Mouse (Mus musculus): ENCODE results near the gene Rbfox1. TPM values are rescaled to one million over a fixed set of nuclear protein-coding genes. Genes with fewer than 3 reads are reported as not detected.

Gene Rbfox1
- polyA plus RNA-seq, 1 experiment from 2014 or later = 4.7 TPM

DNA sequence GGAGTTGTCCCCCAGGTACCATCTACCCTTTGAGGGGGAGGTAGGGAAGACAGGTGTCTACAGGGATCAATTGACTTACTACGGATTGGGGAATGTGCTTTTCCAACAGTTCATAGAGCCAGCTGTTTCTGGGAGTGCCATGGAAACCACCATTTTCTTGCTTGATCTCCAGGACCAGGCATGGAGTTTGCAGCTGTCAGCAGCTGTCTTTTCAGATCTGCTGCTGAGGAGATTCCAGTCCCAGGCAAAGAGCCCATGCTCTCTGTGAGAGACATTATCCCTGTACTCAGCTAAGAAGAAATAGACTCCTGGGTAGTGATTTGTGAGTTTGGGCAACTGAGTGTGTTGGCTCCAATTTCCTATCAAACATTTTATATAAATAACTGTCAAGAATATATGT, 1204.3 kb downstream of the Rbfox1 start:
- no peak overlapping the region for H3K4me3 ChIP-seq (ENCODE audit: control insufficient read depth in 1 of 2, insufficient read depth in 1 of 2, low read depth in 1 of 2, low read length in 2 of 2)
- H3K9ac ChIP-seq (ENCODE audit: low read length) = no peak overlapping the region
- 79% methylated on average over 1 of the region's 1 CpGs for WGBS
- no peaks in the 10 kb centered on the region; a peak in 1 of 4 replicates for H3K4me1 ChIP-seq (ENCODE audit: control insufficient read depth in 2 of 2, insufficient read depth in 2 of 2, low read length in 2 of 2)
- H3K27ac ChIP-seq (replicated peaks in 1 of 2; ENCODE audit: control insufficient read depth in 1 of 2, insufficient read depth in 1 of 2, low read depth in 2 of 2, low read length in 2 of 2) = no peak overlapping the region
- no peaks in the 10 kb centered on the region for H3K27me3 ChIP-seq (ENCODE audit: control insufficient read depth, insufficient read depth, low read length)
- no peak overlapping the region for H3K4me2 ChIP-seq (ENCODE audit: low read length)
- H3K9me3 ChIP-seq (ENCODE audit: control insufficient read depth, low read length) = no peaks in the 10 kb centered on the region
- no peaks in the 10 kb centered on the region for H3K36me3 ChIP-seq (ENCODE audit: control insufficient read depth, insufficient read depth, low read length)
- ATAC-seq (ENCODE audit: insufficient number of reproducible peaks, insufficient read depth, low FRiP score, low read depth) = no peak

DNA sequence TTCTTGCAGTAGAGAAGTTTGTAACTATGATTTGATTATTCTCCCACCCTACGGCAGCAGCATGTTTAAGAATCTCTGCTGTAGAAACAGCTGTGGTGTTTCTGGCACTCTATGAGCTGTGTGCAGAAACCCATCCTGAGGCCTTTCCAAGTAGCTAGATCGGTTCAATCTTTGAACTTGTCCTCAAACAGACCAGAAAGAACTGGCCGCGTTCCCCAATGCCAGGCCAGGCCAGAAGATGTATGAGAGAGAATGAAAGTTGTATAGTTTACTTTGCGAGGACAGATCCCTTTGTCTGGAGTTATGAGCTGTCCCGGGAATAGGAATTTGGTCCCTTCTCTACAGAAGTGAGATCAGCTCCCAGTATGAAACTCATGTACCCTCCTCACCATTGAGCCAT, 1205.0 kb downstream of the Rbfox1 start:
- no peaks in the 10 kb centered on the region for H3K9me3 ChIP-seq (ENCODE audit: control insufficient read depth, low read length)
- WGBS = 82% methylated on average over 6 of the region's 6 CpGs
- no peak overlapping the region for H3K9ac ChIP-seq (ENCODE audit: low read length)
- H3K4me1 ChIP-seq (ENCODE audit: control insufficient read depth in 2 of 2, insufficient read depth in 2 of 2, low read length in 2 of 2) = no peaks in the 10 kb centered on the region; a peak in 1 of 4 replicates
- ATAC-seq (ENCODE audit: insufficient number of reproducible peaks, insufficient read depth, low FRiP score, low read depth) = no peak
- no peak overlapping the region for H3K4me3 ChIP-seq (ENCODE audit: control insufficient read depth in 1 of 2, insufficient read depth in 1 of 2, low read depth in 1 of 2, low read length in 2 of 2)
- H3K27me3 ChIP-seq (ENCODE audit: control insufficient read depth, insufficient read depth, low read length) = no peaks in the 10 kb centered on the region
- H3K36me3 ChIP-seq (ENCODE audit: control insufficient read depth, insufficient read depth, low read length) = no peaks in the 10 kb centered on the region
- no peak overlapping the region for H3K27ac ChIP-seq (replicated peaks in 1 of 2; ENCODE audit: control insufficient read depth in 1 of 2, insufficient read depth in 1 of 2, low read depth in 2 of 2, low read length in 2 of 2)
- H3K4me2 ChIP-seq (ENCODE audit: low read length) = no peak overlapping the region

DNA sequence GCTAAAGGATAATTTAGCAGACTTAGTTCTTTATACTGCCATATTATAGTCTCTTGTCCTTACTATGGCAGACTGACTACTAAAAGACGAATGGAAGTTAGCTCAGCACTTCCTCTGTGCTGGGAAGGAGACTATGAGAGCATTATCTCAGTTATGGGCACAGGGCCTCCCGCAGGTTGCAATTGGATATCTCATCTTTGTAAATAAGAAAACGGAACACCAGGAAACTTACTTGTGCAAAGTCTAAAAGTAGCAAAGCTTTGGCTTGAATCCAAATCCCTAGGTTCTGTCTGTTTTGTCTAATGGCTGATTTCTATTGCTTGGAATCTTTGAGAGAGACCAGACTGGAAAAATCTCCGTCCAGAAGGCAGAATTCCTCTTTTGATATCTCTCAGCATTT, 1207.7 kb downstream of the Rbfox1 start:
- ATAC-seq (ENCODE audit: insufficient number of reproducible peaks, insufficient read depth, low FRiP score, low read depth) = no peak; the same call in 1 of the 2 replicates
- 30% methylated on average over 4 of the region's 4 CpGs for WGBS
- H3K9ac ChIP-seq (ENCODE audit: low read length) = no peak overlapping the region
- no peaks in the 10 kb centered on the region for H3K36me3 ChIP-seq (ENCODE audit: control insufficient read depth, insufficient read depth, low read length)
- no peaks in the 10 kb centered on the region for H3K9me3 ChIP-seq (ENCODE audit: control insufficient read depth, low read length)
- peak overlapping the region in 1 of 2 experiments; percentile 49; a peak in 1 of 4 replicates for H3K27ac ChIP-seq (replicated peaks in 1 of 2; ENCODE audit: control insufficient read depth in 1 of 2, insufficient read depth in 1 of 2, low read depth in 2 of 2, low read length in 2 of 2)
- H3K27me3 ChIP-seq (ENCODE audit: control insufficient read depth, insufficient read depth, low read length) = no peaks in the 10 kb centered on the region
- H3K4me3 ChIP-seq (ENCODE audit: control insufficient read depth in 1 of 2, insufficient read depth in 1 of 2, low read depth in 1 of 2, low read length in 2 of 2) = no peak overlapping the region
- 0 out of 4 replicates have a peak, but pooled peaks cover 2 to 5% of the 10 kb centered on the region in 2 experiments for H3K4me1 ChIP-seq (ENCODE audit: control insufficient read depth in 2 of 2, insufficient read depth in 2 of 2, low read length in 2 of 2)
- H3K4me2 ChIP-seq (ENCODE audit: low read length) = no peak overlapping the region

DNA sequence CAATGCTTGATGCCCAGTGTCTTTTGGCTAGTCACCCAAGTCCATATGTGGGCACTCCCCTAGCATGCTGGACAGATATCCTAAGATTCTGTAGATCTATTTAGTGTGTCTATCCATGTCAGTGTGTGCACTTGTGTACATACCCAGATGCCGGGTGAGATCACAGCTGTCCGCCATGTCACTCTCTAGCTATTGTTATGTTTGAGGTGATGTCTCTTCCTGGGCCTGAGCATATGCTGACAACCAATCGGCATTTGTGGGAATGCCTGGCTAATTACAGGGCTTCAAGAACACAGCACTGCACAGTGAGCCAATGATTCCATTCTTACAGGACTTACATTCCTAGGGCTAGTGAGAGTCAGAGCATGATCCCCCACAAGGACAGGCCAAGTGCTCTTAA, 1208.5 kb downstream of the Rbfox1 start:
- Histone ChIP-seq H3K4me2 (ENCODE audit: low read length) (no peak overlapping the region), H3K36me3 (ENCODE audit: control insufficient read depth, insufficient read depth, low read length) (no peaks in the 10 kb centered on the region), H3K4me3 (ENCODE audit: control insufficient read depth in 1 of 2, insufficient read depth in 1 of 2, low read depth in 1 of 2, low read length in 2 of 2) (no peak overlapping the region), H3K9me3 (ENCODE audit: control insufficient read depth, low read length) (no peaks in the 10 kb centered on the region), H3K27ac (replicated peaks in 1 of 2; ENCODE audit: control insufficient read depth in 1 of 2, insufficient read depth in 1 of 2, low read depth in 2 of 2, low read length in 2 of 2) (no peak overlapping the region), H3K4me1 (ENCODE audit: control insufficient read depth in 2 of 2, insufficient read depth in 2 of 2, low read length in 2 of 2) (peaks cover 4 to 6% of the 10 kb centered on the region in 2 experiments; a peak in 1 of 4 replicates), H3K9ac (ENCODE audit: low read length) (no peak overlapping the region), H3K27me3 (ENCODE audit: control insufficient read depth, insufficient read depth, low read length) (no peaks in the 10 kb centered on the region)
- 88% methylated on average over 3 of the region's 3 CpGs for WGBS
- no peak for ATAC-seq (ENCODE audit: insufficient number of reproducible peaks, insufficient read depth, low FRiP score, low read depth)

DNA sequence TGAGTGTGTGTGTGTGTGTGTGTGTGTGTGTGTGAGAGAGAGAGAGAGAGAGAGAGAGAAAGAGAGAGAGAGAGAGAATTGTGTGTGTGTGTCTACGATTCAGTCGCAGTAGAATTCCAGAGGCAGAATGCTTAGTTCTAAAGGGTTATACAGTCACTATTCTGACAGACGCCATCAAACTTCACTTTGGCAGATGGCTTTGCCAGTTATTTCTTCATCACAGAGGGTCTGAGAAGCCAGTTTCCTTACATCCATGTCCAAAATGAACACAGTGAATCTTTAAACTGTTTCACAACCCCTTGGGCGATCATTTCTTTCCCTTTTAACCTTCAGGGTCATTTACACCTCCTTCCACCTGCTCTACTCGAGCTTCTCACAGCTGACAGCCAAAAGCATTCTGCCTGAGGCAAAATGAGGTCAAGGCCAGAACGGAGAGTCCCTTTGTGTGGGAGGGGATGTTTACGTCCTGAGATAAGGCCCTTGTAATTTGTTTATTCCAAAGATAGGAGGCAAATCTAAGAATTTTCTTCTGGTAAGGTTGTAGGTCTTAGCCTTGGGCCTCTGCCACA, 1209.1 kb downstream of the Rbfox1 start:
- Histone ChIP-seq H3K4me1 (ENCODE audit: control insufficient read depth in 2 of 2, insufficient read depth in 2 of 2, low read length in 2 of 2) (peaks cover 4 to 12% of the 10 kb centered on the region in 2 experiments; a peak in 3 of 4 replicates), H3K4me2 (ENCODE audit: low read length) (no peak overlapping the region), H3K4me3 (ENCODE audit: control insufficient read depth in 1 of 2, insufficient read depth in 1 of 2, low read depth in 1 of 2, low read length in 2 of 2) (no peak overlapping the region), H3K9ac (ENCODE audit: low read length) (no peak overlapping the region), H3K36me3 (ENCODE audit: control insufficient read depth, insufficient read depth, low read length) (no peaks in the 10 kb centered on the region), H3K27me3 (ENCODE audit: control insufficient read depth, insufficient read depth, low read length) (no peaks in the 10 kb centered on the region), H3K9me3 (ENCODE audit: control insufficient read depth, low read length) (no peaks in the 10 kb centered on the region), H3K27ac (replicated peaks in 1 of 2; ENCODE audit: control insufficient read depth in 1 of 2, insufficient read depth in 1 of 2, low read depth in 2 of 2, low read length in 2 of 2) (no peak overlapping the region)
- WGBS = 74% methylated on average over 7 of the region's 7 CpGs
- ATAC-seq (ENCODE audit: insufficient number of reproducible peaks, insufficient read depth, low FRiP score, low read depth) = no peak

DNA sequence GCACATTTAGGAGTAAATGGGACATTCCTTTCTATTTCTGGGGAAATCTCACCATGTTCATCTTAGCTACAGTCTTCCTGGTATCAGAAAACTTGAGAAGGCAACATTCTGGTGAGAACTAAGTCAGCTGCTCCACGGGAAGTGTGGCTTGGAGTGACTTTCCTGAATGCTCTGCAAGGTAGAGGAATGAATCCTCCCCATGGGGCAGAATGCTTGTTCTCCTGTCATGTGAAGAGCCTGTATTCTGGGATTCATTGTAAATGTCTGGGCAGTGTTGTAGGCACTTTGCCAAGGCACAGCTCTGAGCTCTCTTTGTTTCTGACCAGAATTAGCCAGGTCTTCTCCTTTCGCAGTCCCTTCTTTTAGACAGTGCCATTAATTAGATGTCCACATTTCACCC, 1211.9 kb downstream of the Rbfox1 start:
- Histone ChIP-seq H3K9me3 (ENCODE audit: control insufficient read depth, low read length) (no peaks in the 10 kb centered on the region), H3K4me2 (ENCODE audit: low read length) (no peak overlapping the region), H3K36me3 (ENCODE audit: control insufficient read depth, insufficient read depth, low read length) (no peaks in the 10 kb centered on the region), H3K4me3 (ENCODE audit: control insufficient read depth in 1 of 2, insufficient read depth in 1 of 2, low read depth in 1 of 2, low read length in 2 of 2) (no peak overlapping the region), H3K27me3 (ENCODE audit: control insufficient read depth, insufficient read depth, low read length) (no peaks in the 10 kb centered on the region), H3K27ac (replicated peaks in 1 of 2; ENCODE audit: control insufficient read depth in 1 of 2, insufficient read depth in 1 of 2, low read depth in 2 of 2, low read length in 2 of 2) (peak overlapping the region in 1 of 2 experiments; percentile 42; a peak in 1 of 4 replicates), H3K9ac (ENCODE audit: low read length) (no peak overlapping the region), H3K4me1 (ENCODE audit: control insufficient read depth in 2 of 2, insufficient read depth in 2 of 2, low read length in 2 of 2) (peaks cover 9 to 27% of the 10 kb centered on the region in 2 experiments)
- no peak for ATAC-seq (ENCODE audit: insufficient number of reproducible peaks, insufficient read depth, low FRiP score, low read depth)
- 39% methylated on average over 2 of the region's 2 CpGs for WGBS

DNA sequence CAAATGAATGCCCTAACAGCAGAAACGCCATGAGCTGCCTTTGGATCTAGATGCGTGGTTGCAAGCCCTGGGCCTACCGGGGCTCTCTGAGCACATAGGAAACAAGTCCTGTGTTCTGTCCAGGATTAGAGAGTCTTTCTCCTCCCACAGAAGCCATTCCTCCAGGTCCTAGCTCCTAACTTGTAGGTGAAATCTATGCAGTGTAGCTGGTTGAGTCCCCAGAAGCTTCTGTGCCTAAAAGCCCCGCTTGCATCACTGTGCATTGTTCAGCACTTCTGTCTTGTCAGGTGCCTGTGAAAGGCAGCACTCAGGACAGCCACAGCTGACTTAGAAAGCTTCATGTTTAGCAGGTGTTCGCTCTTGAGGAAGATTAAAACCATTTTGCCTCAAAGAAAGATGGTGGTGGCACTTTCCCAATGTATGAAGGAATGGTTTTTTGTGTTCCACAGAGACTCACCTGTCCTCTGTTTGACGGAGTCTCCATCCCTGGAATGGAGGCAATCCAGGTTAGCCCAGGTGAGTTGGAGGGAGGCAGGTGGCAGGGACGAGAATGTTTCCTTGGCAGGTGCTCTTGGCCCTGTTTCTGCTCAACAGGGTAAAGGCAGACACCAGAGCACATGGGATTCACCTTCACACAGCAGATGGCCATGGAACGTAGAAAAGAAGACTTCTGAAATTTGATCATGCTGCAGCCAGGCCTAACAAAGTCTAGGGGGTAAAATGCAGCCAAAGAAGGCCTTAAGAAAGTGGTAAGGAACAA, 1213.0 kb downstream of the Rbfox1 start:
- Histone ChIP-seq H3K27ac (replicated peaks in 1 of 2; ENCODE audit: control insufficient read depth in 1 of 2, insufficient read depth in 1 of 2, low read depth in 2 of 2, low read length in 2 of 2) (no peak overlapping the region), H3K4me3 (ENCODE audit: control insufficient read depth in 1 of 2, insufficient read depth in 1 of 2, low read depth in 1 of 2, low read length in 2 of 2) (no peak overlapping the region), H3K27me3 (ENCODE audit: control insufficient read depth, insufficient read depth, low read length) (no peaks in the 10 kb centered on the region), H3K4me1 (ENCODE audit: control insufficient read depth in 2 of 2, insufficient read depth in 2 of 2, low read length in 2 of 2) (peaks cover 9 to 31% of the 10 kb centered on the region in 2 experiments), H3K9me3 (ENCODE audit: control insufficient read depth, low read length) (no peaks in the 10 kb centered on the region), H3K36me3 (ENCODE audit: control insufficient read depth, insufficient read depth, low read length) (no peaks in the 10 kb centered on the region), H3K9ac (ENCODE audit: low read length) (no peak overlapping the region), H3K4me2 (ENCODE audit: low read length) (no peak overlapping the region)
- ATAC-seq (ENCODE audit: insufficient number of reproducible peaks, insufficient read depth, low FRiP score, low read depth) = no peak
- 91% methylated on average over 8 of the region's 8 CpGs for WGBS
